Mouse (Mus musculus): ENCODE data around the gene Gm43191.
"Not testable (repeated sequence)": the region's sequence is repeated elsewhere in the genome, so short reads cannot be mapped to it uniquely, and the experiment has no call there.

The Gm43191 gene

DNA sequence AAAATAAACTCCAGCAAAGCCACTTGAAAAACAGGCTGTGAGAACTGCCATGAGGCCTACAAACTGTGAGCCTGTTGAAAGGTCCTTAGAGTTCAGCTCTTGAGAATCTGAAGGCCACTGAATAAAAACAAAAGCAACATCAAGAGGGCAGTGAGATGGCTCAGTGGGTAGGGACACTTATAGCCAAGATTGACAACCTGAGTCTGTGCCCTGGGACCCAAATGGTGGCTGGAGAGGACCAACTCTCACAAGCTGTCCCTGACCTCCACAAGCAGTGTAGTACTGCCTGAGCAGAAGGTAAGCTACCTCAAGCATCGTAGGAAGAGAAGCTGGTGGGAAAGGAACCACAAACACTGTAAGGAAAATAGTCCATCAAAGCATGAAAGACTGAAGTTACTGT is at the start of gene Gm43191:
Gene Gm43191 (minus strand): TSS at position 101 of the 400 bp plus-strand sequence.
- no peak for DNase-seq (ENCODE audit: low read depth, low spot score)

DNA sequence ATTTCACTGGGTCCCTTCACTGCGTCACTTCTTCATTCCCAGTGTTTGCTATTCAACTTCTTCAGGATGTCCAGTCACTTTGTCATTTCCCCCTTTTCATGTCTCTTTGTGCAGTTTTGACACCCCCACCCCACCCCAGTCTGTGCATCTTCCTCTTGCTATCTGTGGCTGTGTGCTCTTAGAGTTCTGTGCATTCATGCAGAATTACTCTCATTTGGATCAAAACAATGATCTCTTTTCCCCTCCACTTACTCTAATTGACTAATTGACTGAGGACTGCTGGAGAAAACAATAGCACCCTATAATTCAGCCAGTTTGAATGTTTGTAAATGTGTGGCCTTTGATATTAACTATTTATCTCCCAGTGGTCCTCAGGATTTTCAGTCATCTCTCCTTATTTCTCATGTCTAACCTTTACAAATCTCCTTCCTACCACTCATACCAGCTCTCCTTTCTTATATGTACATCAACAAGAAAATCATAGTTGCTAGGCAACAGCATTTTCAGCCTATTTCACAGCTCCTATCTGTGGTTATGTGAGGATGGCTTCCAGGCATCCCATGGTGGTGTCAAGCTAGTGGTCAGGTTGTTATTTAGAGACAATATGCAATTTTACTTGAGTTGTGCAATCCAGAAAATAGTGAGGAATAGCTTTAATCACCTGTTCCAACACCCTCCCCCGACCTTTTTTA is 48.6 kb upstream of the Gm43191 start:
- no peak for DNase-seq (ENCODE audit: low read depth, low spot score)

DNA sequence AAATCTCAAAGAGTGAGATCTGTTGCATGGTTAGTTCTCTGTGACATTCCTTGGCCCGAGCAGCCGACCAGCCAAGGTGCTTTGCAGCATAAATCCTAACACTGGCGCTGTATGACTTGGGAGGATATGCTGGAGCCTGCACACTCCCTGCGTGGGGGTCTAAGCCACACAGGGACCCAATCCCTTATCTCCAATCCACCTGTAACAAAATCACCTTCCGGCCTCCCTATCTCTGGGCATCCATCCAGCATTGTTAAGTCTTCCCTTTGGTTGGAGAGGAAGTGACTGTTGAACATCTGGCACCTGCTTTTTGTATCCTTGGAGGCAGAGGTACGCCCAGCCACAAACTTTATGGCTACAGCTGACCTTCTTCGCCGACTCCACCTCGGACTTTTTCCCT is 45.7 kb upstream of the Gm43191 start:
- DNase-seq (ENCODE audit: low read depth, low spot score): no peak

DNA sequence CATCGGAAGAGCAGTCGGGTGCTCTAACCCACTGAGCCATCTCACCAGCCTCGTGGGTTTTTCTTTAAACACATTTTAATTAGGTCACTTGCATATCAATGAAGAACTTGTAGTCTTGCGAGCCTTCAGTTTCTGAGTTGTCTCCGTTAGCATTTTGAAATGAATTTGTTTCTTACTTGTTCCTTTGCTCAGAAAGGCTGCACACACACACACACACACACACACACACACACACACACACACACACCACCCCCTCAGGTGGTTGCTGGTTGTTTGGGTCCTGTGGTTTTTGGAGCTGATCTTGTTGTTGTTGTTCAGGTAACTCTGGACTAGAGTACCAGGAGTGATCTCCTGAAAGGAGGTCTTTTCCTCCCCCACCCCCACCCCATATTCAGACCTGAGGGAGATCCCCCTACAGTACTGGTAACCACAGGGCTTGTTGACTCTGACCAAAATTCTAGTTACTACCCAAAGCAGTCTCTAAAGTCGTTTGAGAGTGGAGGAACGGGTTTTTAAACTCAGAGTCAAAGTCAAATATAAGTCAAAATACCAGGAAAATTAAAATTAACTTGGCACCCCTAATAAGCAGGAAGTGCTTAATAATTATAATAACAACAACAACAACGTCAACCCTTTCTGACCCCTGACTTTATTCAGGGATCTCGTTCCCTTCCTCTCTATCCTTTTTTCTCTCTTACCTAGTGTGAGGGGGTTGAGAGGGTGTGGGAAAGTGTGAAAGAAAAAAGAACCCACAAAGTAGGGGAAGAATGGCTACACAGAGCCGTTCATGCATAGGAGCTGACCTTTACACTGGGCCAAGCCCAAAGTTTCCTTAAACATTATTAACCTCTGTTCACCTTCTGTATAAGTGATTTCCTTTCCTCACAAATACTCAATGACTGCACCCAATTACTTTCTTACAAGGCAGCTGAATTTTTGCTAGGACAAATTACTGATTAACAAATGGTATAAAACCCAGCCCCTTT is 42.7 kb upstream of the Gm43191 start:
- no peak for DNase-seq (ENCODE audit: low read depth, low spot score)

DNA sequence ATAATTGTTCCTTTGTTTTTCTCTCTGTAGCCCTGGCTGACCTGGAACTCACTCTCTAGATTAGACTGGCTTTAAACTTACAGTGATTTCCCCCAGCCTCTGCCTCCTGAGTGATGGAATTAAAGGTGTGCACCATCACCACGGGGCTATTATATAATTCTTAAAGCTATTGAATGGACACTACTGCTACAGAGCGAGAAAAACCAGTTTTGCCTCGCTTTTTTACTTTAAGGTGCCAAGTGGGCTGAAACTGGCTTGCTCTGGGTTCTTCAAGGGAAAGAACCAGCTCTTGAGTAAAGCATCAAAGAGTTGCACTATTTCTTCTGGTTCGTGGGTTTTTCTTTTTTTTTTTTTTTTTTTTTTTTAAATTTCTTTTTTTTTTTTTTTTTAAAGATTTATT is 41.9 kb upstream of the Gm43191 start:
- DNase-seq (ENCODE audit: low read depth, low spot score): no peak

DNA sequence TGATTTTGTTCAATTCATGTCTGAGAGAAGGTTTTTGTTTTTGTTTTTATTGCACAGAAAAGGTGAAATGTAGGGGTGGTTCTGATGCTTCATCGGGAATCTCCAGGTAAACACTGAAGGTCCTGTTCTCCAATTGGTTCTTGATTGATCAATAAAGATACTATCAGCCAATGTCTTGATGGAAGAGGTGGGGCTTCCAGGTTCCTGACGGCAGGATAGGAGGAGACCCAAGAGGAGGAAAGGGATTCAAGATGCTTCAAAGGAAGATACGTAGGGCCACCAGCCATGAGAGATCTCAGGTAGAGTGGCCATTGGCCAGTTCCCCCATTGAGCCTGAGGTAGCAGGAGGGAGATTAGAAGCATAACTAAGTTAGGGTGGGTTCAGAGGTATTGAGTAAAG is 37.9 kb upstream of the Gm43191 start:
- DNase-seq (ENCODE audit: low read depth, low spot score): no peak

DNA sequence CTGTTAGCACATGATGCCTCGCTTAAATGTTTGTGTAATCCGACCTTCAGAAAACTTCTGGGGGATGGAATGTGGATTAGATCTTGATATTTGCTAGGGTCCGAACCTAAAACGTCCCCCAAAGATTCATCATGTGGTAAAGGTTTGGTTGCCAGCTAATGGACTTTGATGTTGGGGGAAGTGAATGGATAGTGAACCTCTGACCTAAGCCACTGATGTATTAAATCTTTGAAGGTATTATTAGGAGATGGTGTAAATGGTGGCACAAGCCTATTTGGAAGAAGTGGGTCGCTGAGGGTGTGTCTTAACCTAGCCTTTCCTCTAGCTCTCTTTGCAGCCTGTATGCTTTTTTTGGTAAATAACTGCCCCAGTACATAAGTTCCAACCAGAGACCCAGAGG is 32.0 kb upstream of the Gm43191 start:
- no peak for DNase-seq (ENCODE audit: low read depth, low spot score)

DNA sequence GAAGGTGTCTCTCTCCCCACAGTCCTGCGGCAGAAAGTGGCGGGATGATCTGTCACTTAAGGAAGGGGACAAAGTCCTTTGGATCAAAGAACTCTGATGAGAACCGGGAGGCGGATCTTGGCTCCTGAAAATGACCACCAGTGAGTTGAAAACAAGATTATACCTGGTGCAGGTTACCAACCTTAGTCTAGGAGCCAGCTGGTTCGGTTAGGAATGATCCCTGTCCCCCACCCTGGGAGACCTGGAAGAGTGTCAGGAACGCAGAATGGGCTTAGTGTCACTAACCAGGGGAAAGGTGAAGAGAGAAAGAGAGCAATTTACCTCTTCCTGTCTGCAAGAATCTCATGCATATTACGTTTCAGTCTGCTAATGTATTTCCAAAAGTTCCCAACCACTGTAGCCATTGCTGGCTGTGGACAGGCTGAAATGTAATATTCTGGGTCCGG is 31.4 kb upstream of the Gm43191 start, which contains the start of gene Slc35a3:
Gene Slc35a3 (minus strand): TSS at position 396 of the 446 bp plus-strand sequence.
- DNase-seq (ENCODE audit: low read depth, low spot score): no peak

DNA sequence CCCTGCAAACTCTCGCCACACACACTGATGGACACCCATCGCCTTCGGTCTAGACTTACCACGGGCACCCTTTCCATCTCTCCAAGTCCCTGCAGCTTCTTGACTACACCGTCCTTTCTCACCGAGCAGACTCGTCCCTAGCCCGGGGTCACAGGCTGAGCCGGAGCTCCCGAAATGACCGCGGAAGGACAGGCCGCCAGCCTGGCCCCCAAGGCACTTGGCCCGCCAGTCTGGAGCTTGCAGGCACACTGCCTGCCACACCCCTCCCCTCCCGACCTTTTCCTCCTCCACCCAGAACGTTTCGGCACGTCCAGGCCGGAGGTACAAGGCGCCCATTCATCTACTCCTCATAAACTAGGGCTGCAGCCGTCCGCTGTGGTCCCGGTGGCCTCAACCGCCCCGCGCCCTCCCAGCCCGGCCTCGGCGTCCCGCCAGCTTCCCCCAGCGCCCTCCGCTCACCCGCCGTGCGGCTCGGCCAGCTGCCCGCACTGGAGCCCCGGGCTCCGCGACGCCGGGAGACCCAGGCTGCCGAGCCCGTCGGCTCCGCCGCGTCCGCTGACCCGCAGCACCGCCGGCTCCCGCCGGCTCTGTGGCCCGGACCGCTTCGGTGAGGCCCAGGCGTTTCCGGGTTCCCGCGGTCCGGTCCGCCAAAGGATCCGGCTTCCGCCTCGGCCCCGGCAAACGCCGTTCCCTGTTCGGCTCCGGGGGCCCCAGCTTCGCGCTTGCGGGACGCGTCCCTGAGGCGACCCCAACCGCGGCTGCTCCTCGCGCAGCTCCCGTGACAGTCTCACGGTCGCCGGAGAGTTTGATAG is 30.8 kb upstream of the Gm43191 start:
- peak; percentile 64 for DNase-seq (ENCODE audit: low read depth, low spot score)

DNA sequence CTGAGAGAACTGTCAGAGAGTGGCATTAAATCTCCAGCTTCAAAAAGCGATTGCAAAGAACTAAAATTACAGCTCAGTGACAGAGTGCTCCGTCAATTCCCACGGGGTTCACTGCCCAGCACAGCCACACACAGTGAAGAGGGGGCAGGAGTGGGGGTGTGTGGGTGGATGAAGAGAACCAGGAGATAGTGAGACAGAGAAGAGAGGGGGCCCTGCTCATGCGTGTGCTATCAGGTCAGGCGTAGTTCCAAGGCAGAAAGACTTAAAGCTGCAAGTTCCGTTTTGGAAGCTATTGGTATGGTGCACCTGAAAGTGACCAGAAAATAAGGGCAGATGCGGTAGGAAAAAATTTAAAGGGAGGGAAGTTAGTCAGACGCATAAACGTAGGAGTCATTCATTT is 29.9 kb upstream of the Gm43191 start:
- DNase-seq (ENCODE audit: low read depth, low spot score): no peak

DNA sequence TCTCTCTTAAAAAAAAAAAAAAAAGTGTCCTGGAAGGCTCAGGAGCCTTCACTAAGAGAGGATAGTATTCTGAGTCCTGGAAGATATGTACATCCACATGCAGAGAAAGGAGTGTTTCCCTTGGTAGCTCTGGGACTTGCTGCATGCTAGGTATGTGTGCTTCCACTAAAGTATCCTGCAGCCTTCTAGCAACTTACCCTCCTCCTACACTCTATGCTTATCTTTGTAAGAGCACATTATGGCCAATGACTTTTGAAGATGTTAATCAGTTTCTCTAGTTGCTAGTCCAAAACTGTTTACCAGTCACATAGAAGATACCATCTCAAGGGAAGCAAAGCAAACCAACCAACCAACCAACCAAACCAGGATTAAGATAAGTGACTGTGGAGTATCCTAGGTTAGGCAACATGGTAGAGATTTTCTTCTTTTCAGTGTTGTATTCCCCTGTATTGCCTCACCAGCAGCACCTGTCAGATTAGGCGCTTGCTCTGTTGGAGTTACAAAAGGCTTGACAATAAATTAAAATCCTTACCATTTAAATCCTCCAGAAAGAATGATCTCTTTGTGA is 24.7 kb upstream of the Gm43191 start:
- DNase-seq (ENCODE audit: low read depth, low spot score): no peak

DNA sequence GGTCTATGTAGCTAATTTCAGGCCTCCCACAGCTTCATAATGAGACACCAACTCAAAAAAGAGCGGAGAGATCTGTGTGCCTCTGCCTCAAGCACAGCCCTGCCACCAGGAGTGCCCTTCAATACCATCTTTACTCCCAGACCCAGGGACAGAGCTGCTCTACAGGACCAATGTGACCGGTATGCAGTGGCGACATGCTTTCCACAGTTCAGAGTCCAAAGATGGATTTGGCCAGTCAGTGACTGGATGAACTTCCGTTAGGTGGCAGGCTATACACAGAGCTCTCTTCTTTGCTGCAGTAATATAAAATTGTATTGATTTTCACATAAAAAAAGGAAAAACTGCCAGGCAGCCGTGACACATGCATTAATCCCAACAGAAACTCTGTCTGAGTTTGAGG is 22.8 kb upstream of the Gm43191 start:
- no peak for DNase-seq (ENCODE audit: low read depth, low spot score)

DNA sequence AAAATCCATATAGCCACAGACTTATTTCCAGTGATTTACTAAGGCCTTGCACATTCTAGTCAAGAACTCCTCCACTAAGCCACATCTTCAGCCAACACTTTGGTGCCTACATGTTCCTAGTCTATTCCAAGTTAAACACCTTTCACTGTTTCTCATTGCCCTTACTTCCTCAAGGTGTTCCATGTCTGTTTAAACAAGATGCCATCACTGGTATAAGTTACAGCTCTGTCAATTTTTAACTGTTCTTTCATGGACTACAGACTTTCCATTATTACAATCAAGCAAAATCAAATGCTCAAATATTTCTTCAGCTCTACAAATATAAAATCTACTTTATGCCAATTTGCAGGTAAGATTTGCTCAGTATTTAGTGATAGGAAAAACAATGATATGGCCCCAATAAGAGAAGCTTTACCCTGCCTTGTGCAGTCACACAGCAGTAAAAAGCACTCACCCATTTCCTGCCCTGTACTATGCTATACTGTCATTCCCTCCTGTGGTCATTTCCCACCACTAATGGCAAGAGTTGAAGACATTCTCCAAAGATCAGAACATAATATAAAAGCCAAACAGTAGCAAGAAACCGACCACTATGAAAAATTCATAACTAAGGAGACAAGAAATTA is 21.7 kb upstream of the Gm43191 start:
- DNase-seq (ENCODE audit: low read depth, low spot score): no peak

DNA sequence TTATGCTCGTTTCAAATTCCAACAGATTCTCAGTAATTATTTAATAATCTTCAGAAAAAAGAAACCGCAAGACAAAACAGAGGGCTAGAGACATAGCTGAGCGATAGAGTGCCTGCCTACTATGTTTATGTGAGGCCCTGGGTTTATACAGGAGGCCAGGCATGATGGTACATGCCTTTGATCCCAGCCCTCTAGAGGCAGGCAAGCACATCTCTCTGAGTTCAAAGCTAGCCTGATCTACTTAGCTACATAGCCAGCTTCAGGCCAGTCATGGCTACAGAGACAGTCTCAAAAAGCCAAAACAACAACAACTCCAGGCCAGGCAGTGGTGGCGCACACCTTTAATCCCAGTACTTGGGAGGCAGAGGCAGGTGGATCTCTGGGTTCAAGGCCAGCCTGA is 20.5 kb upstream of the Gm43191 start:
- no peak for DNase-seq (ENCODE audit: low read depth, low spot score)

DNA sequence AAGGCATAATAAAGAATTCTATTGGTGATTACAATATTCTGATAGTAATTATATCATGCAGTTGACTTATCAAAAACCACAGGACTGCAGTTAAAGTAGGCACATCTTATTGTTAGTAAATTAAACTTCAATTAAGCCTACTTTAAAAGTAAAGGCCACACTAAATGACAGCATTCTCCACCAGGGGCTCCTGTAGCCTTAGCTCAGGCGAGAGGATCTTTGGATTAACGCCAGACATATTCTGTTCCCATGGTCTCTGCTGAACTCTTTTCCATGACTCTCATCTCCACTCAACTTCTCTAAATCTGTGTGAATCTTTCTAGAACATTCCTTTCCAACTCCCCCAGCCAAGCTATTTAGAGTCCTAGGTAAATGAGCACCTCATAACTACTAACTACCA is 17.7 kb upstream of the Gm43191 start:
- no peak for DNase-seq (ENCODE audit: low read depth, low spot score)

DNA sequence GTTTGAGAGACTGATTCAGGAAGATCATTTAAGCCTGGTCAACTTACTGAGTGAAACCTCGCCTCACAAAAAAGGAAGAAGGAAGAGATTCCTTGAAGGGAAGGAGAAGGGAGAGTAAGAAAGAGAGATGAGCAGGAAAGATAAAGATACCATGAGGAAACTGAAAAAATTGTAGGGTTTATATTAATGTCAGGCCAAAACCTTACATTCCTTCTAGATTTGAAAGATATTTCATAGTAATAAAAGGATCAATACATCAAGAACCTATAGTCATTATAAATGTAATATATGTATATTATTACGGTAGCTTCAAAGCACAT is 14.6 kb upstream of the Gm43191 start:
- no peak for DNase-seq (ENCODE audit: low read depth, low spot score)

DNA sequence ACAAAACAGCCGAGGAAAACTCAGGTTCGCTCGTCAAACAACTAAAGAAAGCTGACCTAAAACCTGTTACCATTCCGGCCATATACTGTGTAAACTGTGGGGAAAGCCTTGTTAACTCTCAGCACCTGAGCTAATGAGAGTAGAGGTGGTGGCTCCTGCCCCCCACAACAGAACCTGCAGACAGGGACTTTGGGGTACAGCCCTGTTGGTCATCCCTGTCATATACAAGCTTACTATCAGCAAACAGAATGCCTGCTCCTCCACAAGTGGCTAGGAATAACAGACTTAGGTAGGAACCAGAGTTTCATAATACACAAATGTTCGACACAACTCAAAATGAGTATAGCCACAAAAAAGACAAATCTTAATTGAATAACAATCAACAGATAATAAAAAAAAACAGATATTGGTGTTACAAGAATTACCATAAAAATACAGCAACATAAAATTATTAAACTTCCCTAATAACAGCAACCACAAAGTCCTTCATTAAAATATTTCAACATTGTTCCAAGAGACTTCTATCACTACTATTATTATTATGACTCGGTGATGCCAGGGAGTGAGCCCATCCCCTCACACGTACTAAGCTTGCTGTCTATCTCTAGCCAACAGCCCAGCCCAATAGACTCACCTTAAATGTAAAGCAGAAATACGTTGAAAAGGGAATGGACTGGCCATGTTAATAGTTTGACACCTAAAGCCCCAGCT is 14.1 kb upstream of the Gm43191 start:
- DNase-seq (ENCODE audit: low read depth, low spot score): no peak

DNA sequence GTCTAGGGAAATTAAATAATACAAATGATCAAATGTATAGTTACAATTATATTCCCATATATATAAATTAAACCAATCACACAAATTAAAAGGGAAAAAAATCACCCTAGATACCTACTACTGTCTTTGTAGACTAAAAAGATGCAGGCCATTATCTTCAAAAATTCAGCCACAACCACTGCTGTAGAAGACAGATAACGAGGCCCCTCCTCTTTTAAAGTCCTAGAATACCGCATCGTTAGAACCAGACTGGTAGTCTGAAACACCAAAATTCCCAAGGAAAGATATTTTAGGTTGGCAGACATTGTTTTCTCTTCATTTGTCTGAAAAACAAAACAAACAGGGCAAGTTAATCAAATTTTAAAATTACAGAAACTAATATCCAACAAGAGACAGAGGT is 13.3 kb upstream of the Gm43191 start:
- no peak for DNase-seq (ENCODE audit: low read depth, low spot score)

DNA sequence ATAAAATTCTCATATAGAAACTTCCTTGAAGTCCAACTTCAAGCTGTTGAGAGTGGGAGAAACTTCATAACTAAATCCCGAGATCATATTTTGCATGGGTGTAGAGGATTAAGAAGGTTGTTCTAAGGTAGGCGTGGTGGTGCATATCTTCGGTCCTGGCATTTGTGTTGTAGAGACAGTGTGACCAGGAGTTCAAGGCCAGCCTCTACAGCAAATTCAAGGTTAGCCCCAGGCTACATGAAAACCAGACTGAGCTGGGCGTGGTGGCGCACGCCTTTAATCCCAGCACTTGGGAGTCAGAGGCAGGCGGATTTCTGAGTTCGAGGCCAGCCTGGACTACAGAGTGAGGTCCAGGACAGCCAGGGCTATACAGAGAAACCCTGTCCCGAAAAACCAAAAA is 16.8 kb downstream of the Gm43191 start:
- DNase-seq (ENCODE audit: low read depth, low spot score): not testable (repeated sequence)

DNA sequence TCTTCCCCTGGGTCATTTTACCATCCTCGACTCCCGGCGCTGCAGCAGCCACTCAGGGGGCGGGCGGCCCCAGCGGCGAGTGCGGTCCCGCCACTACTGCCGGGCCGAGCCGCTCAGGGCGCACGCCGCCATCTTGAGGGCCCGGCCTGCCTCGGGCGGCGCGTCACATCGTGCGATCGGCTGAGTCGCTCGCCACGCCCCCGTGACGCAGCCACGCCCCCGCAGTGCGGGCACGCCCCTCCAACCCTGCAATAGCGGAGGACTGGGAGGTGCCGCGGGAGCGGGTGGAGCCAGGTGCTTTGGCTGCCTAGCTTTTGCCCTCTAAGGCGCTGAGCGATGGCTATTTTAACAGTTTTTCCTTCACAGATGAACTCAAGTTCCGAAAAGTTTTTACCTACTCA is 18.6 kb downstream of the Gm43191 start, which contains the start of gene Mfsd14a:
Gene Mfsd14a (minus strand): TSS at position 215 of the 401 bp plus-strand sequence.
- peak; percentile 95 for DNase-seq (ENCODE audit: low read depth, low spot score)
